Mouse (Mus musculus) hematopoietic stem cell, adult 5-6 weeks (primary cell): ENCODE measurements around the gene Etl4. TPM values are rescaled to one million over a fixed set of nuclear protein-coding genes. Genes with fewer than 3 reads are reported as not detected.
"Not testable (repeated sequence)": the region's sequence is repeated elsewhere in the genome, so short reads cannot be mapped to it uniquely, and the experiment has no call there.

ENCODE experiments used
- ATAC-seq, 2 experiments: fragments of 125-278 bp in 1 of 2; replicated peaks in 1 of 2; 2 replicates each; pipeline ENCODE4 v1.8.0; 2016 to 2017; ENCODE audit warnings: inconsistent platforms in 2 of 2, mild to moderate bottlenecking in 2 of 2, moderate number of reproducible peaks in 2 of 2, low read depth in 1 of 2, moderate TSS enrichment in 1 of 2; ENCODE audit not compliant: low FRiP score in 2 of 2, poor library complexity in 2 of 2, severe bottlenecking in 2 of 2, insufficient read depth in 1 of 2, low TSS enrichment in 1 of 2
- total RNA-seq: library from RNA; stranded (forward); fragments of 172-1452, 232-1000 nt; gene quantifications from 2 replicates; pipeline ENCODE4 v1.2.3, GENCODE M21; 2017

The Etl4 gene
- total RNA-seq, 1 experiment from 2014 or later: 3.0 TPM

DNA sequence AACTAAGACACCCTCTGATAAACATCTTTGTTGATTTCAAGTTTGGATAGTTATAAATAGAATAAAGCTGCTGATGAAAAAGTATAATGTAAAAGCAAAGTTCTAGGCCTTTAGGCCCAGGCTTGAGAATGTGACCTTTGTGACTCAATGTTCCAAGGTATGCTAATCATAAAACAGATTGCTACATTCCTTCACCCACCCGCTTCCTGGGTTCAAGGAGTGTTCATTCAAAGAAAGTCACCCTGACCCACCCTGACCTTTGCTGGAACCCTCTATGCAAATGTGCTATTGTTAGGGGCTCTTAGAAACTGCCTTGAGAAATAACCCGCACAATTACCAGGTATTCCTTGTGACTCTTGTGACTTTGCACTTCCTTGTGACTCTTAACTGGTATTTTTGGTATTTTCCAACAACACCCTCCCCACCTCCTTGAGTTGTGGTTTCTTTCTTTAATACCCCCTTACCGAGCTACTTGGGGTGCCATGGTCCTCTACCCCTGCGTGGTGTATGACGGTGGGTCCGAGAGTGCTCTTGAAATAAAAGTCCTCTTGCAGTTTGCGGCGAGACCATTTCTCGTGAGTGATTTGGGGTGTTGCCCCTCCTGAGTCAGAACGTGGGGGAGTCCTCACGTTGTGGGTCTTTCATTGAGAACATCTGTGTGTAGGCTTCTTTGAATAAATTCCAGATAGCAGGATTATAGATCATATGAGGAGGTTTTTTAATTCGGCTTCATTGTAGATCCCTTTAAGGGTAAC, 758.9 kb downstream of the Etl4 start:
- ATAC-seq: not testable (repeated sequence)

DNA sequence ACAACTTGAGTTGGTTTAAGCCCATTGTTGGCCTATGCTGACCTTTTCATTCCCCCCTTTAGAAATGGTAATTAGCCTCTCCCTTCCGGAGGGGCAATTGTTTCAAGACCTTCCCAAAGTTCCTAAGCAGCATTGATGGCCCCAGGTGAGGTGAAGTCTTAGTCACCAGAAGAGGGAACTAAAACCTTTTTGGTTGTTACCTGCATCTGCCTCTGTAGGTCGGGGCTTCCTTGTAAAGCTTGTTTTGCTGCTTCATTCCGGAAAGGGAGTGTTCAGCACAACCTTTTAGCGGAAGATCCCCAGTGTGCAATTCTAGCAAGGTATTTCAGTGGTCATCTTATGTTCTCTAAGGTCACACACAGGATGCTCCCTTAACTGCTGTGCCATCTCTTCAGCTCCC, 759.8 kb downstream of the Etl4 start:
- ATAC-seq: no peak

DNA sequence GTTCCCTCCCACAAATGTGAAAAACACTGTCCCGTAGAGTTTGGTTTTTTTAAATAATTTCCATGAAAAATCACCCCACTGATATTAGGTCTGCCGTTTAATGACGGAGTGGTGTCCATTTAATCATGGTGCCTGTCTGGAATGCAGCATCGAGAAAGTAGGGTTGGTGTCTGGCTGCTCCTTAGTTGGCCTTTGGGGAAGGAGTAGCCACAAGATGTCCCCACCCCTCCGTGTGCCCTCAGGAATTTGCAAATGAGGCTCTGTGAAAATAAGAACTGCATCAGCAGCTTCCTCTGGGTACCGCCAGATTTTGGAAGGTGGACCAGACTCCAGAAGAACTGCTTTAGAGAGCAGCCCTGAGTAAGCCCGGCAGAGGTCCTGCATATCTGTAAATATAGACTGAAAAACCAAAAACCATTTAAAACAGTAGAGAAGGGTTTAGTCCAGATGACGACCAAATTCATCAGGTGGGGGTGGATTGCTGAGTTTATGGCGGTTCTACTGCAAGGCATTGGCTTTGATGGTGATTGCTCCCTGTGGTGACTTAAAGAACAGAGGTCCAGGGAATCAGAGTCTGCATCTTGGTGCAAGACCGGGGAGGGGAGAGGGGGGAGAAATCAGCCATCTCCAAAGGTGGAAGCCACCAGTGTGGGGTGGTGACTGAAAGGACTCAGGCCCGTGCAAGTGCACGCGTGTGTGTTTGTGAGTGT, 762.1 kb downstream of the Etl4 start:
- no peak for ATAC-seq

DNA sequence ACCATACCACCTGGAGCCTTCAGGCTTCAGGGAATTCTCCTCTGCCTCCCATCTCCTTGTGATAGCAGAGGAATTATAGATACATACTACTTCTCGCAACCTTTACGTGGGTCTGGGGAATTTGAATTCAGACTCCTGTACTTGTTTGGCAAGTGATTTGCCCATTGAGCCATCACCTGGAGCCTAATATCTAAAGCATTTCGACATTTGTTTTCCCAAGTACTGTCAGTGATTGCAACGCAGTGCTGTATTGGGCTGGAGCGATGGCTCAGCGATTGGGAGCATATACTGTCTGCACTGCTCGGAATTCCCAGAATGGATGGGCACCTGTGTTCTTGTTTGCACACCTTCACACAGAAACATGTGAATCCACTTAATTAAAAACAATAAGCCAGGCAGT, 762.7 kb downstream of the Etl4 start:
- no peak for ATAC-seq

DNA sequence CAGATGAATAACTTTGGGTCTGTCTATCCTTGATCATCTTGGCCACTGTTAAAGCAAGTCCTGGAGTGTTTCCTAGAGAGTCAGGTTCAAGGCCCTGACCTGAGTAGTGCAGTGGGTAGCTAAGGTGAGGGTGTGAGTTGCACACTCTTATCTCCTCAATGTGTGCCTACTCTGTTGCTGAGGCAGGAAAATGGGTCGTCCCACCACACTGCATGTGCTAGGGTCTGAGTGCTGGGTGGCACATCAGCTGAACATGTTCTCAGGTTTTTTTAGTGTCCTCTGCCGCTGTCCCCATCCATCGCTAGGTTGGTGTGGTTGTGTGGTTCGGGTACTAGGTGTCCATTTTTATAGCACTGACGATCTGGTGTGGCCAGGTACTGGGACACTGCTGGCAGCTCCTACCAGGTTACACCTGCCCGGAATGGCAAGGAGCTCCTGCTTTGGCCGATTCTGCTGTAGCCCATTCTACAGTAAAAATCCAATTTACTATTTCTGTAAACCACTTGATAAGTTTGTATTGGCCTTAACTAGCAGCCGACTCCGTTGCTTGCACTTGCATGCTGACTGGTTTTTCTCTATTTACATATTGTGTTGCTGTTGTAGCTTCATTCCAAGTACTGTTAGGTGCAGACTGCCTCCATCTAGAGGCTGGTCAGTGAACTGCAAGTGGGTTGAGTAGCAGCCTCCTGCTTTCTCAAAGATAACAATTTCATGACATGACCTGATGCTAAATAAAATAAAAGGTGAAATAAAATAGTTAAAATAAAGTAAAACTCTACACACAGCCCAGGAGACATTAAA, 763.4 kb downstream of the Etl4 start:
- peak; percentile 51 to 88; a peak in 3 of 4 replicates for ATAC-seq

DNA sequence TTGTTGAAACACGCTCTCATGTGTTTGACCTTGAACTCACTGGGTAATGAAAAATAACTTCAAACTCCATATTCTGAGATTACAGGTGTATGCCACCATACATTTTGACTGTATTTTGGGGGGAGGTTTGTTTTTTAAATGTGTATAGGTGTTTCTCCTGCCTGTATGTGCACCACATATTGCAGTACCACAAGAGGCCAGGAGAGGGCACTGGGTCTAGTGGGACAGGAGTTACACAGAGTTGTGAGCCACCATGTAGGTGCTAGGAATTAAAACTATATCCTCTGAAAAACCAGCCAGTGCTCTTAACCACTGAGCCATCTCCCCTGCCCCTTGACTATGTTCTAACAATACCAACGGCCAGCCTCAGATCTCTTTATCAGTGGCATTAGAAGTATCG, 766.8 kb downstream of the Etl4 start:
- no peak for ATAC-seq

DNA sequence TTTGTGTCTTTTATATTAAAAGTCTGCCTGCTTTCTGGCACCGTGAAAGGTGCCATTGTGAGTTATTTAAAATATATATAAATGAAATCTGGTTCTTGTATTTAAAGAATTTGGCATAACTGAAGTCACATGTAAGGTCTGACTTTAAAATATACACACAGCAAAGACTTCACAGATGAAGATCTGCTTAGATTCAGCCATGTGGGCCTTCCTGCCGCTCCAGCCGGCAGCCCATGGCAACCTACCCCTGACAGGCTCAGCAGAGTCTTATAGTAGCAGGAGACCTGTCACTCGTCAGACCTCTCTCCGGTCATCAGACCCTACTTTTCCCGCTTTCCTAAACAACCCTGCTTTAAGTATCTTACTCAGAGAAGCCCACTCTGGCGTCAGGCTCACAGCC, 769.2 kb downstream of the Etl4 start:
- no peak for ATAC-seq

DNA sequence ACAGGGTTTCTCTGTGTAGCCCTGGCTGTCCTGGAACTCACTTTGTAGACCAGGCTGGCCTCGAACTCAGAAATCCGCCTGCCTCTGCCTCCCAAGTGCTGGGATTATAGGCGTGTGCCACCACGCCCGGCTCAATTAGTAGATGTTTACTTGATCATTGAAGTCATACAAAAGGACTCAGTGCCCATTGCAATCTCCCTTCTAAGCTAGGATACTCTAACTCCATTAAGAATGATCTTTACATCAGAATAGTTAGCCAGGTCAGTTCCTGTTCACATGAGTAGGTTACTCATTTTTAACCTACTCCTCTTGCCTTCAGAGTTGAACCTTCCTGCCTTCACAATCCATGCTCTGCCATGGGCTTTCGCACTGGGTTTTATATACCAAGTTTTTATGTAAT, 772.6 kb downstream of the Etl4 start:
- ATAC-seq: not testable (repeated sequence)

DNA sequence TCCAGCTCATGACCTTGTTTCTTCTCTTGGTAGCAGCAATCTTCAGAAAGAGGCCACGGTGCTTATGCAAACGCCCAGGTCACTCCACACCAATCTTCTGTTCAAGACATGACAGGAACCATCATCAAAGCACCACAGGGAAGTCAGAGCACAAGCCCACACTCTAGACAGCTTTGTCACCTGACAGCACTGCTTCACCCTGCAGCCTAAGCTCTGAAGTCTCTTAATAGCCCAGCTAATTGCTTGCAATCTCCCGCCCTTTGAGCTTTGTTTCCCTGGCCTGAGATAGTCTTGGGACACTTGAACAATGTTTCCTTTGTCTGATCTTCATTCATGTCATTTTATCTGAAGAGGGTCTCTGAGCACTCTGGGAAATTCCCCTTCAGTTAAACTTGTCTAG, 779.8 kb downstream of the Etl4 start:
- no peak for ATAC-seq

DNA sequence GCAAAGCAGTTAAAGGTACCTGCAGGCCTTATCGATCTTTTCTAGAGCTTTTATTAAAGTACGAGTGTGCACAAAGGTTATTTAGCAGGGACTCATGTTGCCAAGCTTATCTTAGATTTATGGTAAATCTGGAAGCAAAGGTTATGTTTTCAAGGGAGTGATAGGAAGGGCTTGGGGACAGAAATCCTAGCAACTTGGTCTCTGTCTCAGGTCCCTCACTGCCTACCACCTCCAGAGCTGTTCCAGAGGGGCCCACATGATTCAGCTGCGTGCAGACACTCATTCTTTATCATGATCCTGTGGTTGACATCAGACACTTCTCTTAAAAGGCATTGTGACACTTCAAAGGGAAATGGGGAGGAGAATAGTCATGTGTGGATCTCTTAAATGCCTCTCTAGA, 783.3 kb downstream of the Etl4 start:
- no peak for ATAC-seq

DNA sequence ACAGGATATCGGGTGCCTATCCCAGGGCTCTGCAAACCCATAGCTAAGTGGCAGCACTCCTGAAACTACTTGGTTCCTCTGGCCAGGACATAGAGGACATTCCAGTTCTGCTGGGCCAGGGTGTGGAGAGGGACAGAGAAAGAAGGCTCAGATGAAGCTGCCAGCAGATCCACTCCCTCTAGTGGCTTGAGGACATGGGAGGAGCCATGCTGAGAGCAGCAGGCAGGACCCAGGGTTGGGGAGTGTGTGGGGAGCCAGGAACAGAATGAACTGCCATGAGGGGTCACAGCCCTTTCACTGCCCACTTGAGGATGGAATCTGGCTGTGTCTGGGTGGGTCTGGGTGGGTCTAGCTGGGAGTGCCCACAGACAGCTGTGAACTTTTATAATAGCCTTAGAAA, 784.2 kb downstream of the Etl4 start:
- ATAC-seq: no peak

DNA sequence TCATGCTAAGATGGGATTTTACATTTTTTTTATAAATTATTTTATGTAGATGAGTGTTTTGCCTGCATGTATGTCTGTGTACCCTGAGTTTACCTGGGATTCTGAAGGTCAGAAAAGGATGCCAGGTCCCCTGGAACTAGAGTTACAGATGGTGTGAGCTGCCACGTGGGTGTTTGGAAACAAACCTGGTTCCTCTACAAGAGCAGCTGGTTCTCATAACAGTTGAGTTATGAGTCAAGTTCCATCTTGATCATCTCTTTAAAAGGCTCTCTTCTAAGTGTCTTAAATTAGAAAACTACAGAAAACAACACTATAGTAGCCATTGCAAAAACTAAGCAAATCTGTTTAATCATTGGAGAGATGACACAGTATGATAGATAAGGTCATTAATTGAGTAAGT, 788.1 kb downstream of the Etl4 start:
- no peak for ATAC-seq

DNA sequence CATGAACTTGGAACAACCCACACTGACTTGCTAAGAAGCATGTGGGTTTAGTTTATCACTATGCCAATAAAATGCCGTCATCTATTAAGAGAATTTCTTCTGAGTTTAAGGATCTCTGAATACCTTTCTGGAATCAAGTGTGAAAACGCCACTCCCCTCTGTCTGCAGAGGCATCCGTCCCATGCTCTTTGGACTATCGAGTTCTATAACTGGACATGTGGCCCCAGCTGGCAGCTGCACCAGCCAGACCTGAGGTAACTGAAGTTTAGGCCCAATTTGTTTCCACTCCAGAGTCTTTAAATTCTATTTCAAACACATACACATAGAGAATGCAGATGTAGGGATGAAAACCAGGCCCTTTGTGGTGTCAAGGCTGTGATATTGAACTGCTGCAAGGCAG, 795.5 kb downstream of the Etl4 start:
- no peak for ATAC-seq

DNA sequence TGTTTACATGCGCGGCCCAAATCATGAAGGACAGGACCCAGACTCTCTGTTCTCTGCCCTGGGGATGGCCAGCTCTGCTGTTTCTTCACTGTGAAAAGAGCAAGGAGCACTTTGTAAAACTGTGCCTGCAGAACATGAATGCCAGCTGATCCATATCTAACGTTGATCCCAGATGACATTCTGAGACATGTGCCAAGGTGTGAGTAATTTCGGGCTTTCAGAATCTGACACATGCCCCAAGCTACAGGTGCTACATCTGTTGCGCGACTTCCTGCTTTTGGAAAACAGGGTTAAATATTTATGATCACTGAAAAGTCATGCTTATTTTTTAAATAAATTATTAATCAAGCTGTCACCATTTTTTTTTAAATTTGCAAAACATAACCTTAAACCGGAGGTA, 801.0 kb downstream of the Etl4 start:
- no peak for ATAC-seq

DNA sequence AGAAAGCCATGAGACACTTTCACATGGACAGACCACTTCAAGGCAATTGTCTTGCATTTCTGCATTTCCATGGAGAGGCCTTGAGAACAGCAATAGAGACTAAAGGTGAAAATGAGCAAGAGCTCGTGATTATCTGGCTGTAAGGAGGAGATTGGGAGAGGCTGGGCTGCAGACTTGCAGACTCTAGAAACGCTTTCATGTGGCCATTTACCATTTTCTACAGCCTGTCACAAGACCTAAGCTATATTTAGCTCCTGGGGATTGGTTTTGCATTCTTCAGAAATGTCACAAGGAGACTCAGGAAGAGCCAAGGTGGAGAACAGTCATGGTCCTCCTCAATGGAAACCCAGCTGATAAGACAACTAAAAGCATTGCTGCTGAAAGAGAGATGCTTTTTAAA, 801.4 kb downstream of the Etl4 start:
- no peak for ATAC-seq

DNA sequence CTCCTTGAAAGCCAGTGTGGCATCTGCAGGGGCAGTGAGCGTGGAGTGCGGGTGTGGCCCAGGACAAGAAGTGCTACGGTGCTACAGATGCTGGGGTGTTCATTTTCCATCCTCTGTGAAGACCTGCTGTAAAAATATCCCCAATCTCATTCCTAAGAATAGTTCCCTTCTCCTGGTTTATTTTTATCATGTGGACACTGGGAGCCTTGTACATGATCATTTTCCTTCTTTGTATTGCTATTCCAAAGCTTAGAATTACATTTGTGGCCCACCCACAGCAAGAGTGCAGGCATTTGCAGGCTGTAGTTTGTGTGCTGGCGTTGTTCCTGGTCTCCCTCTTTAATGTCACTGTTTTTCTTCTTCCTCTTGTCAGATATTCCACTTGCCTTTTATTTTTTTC, 809.5 kb downstream of the Etl4 start:
- ATAC-seq: no peak

DNA sequence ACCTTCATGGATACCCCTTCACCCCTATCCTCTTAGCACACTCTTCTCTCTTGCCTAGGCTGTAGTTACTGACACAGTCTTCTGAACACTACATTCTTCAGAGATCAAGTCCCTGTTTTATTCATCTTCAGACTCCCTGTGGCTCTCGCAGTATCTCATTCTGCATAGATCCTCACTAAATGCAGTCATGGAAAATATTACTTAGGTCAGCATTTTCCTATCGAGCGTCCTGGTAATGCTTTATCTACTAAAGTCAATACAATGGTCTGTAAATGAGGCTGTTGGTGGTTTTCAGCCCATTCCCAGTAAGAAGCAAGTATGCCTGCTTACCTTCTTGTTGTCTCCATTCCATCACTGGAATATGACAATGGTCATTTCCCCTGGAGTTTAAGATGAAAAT, 811.5 kb downstream of the Etl4 start:
- ATAC-seq: no peak
